Mouse (Mus musculus): ENCODE results near the gene Son. TPM values are rescaled to one million over a fixed set of nuclear protein-coding genes. Genes with fewer than 3 reads are reported as not detected.

Gene Son
- 10 to 100 TPM; 13.5 to 61.2 TPM for polyA plus RNA-seq (2012; fragmentation: generic; extraction: Trizol)

DNA sequence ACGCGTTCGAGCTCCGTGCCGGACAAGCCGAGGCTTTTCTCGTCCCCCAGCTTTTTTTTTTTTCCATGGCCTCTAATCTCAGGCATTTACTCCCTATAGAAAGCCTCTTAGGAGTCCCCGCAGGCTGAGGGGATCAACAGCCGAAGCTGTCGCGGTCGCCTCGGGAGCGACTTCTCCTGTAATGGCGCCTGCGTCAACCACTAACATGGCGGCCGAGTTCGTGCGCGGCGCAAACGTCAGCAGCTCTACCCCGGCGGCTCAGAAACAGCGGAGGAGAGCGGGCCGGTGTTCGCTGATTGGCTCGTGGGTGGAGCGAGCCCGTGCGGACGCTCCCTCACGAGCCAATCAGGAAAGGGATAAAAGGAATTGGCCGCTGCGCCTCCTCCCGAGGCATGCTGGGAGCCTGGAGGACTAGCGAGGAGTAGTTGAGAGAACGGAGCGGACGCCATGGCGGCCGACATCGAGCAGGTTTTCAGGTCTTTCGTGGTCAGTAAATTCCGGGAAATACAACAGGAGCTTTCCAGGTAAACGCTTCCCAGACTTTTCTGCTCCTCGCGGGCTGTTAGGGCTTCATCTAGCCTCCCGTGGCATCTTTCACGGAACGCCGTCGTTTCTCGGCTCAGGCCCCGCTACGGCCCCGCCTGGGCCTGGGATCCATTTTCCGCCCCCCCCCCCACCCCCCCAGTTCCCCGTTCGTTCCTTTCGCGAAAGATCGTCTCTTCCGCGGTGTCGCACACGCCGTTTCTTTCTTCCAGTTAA, at the start of gene Son:
Gene Son (plus strand): TSS at position 46 of the 759 bp plus-strand sequence.

DNA sequence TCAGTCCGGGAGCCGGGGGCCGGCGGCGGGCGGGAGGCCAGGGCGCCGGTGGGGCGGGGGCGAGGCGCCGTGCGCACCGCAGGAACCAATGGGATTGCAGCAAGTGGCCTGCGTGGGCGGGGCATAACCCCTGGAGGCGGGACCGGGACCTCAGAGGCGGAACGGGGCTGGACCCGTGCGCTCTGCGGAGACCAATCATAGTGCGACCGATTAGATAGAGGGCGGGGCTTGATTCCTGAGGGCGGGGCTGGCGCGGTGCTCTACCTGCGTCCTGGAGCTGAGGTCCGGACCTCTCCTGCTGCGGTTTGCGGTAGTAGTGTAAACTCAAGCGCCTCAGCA, 49.7 kb upstream of the Son start, which contains the start of gene Tmem50b:
Gene Tmem50b (minus strand): TSS at position 129 of the 339 bp plus-strand sequence.

DNA sequence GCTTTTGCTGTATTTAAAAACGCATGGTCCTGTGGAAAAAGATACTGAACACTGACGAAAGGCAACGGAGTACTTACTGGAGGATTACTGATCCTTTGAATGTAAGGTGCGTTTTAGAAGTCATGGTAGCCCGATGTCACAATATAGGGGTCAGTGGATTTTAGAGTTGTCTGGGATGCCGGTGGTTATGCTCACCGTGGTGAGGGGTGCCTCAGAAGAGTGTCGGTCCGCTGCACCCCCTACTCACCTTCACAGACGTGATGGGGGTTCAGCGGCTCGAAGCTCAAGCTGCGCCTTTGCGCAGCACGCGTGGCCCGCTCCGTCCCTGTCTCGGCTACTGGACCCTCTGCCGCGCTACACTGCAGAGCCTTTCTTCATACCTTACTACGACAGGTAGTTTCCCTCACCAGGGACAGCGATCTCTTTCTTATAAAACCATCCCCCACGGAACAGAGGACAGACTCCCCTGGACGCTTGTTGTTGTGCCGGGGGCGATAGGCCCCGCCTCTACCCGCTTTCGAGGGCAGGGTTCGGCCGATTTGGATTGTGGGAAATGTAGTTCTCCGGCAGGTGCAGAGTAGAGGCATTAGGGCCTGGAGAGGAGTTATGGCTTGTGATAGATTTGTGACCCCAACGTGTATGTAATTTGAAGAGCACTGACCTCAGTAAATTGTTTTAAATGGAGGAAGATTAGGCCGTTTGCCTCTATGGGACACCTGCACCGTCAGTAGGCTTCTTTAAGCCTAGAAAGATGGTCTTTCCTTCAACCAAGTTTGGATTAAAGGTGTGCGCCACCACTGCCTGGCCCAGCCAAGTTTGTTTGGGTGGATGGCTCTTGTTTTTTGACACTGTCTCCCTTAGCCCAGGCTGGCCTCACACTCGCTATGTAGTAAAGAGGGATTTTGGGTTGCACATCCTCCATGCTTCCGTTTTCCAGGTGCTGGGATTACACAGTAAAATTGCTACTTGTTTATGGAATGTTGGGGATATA, 28.5 kb upstream of the Son start, which contains the start of gene Dnajc28:
Gene Dnajc28 (minus strand): TSS at position 516 of the 991 bp plus-strand sequence.

DNA sequence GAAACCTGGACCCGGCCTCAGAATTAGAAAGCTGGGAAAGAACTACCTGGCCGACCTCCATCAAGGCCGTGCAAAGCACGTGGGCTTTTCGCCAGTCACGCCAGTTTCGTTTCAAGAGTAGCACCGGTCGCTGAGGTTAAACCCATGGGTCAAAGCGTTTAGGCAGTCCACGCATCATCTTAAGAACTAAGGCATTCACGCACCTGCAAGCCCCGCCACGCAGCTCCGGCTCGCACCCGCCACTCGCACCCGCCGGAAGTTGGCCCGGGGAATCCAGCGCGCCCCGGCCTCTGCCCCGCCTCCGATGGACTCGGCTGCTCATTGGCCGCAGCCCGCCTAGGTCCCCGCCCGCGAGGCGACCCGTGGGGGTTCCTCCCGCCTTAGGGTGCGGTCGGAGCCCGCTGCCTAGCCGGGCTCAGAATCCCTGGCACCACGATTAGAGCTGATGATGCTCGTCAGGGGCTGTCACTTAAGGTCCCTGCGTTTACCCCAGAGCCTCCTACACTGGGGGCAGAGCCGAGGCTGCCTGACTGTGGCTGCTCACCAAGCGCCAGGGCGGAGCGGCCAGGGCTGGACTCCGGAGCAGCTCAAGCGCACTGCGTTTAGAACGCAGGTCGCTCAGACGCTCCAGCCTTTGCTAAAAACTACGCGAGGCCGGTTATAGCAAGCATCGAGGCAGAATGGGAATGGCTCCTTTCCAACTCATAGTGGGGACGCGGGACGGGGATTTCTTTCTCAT, 456 bp upstream of the Son start, which contains the start of gene Gart:
Gene Gart (minus strand): TSS at position 272 of the 739 bp plus-strand sequence.

DNA sequence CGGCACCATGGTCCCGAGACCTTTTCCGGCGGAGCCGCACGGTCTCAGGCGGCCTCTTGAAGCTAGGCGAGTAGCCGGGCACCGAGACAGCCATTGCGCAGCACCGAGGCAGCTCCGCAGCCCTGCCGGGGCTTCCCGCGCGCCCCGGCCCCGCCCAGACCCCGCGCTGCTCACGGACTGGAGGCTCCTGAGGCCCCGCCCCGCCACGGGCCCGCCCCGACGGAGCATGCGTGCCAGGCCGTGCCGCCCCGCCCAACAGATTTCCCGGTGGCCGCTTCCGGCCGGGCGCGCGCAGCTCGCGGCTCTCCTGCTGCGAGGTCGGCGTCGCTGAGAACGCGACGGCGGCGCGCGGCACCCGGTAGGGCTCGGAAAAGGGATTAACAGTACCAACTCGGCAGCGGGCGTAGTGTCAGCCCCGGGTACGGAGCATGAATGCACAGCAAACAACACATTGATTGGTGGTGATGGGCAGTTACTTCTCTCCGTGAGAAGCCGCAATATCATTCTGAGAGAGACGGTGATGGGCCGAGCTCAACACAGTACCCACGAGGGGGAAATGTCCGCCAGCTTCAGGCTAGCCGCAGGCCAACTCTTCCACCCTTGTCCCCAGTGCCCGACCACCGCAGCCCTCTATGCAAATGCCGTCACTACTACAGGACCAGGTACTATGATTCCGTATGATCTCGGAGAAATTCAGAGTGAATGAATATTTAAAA, 41.5 kb downstream of the Son start, which contains the start of gene Donson:
Gene Donson (minus strand): TSS at position 152 of the 716 bp plus-strand sequence.

DNA sequence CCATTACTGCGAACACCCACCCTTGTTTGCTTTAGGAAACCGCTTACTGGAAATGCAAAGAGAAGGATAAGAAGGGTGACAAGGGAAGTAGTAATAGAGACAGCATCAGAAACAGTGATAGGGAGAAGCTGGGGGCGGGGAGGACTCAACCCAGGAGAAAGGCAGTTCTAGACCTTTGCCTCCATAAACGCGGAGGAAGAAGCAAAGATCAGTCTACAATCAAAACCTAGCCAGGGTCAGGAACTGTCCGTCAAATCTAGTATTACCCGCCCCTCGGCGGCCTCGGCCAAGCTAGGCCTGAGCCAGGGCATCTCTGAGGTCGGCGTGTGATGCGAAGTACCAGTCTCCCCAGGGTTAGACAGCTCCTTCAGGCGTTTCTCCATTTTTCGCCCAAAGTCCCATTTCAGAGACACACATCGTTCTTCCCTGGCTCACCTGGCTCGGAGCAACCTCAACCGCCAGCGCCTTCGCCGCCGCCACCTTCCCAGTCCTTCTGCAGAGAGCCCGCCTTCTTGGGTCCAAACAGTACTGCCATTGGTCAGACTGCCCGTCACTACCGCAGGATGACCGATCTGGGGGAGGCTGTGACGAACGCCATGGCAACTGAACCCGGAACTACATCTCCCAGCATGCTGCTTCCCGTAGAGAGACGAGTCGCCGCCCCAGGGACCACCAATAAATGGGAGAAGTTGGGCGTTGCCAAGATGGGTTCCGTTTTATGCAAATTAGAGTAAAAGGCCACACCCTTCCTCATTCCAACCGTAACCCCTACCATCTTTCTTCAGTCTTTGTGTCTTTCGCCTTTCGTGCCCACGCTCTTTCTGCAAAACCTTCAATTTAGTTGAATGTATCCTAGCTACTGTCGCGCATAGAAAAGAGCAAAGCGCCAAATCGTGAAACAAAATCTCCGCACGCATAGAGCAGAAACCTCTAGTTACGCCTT, 81.1 kb downstream of the Son start, which contains the start of gene Cryzl1:
Gene Cryzl1 (minus strand): TSS at position 853 of the 943 bp plus-strand sequence.

Other genes with a start within 250 kb of the Son start
- gene Il10rb, start 241.3 kb upstream of the Son start, polyA plus RNA-seq (2012; fragmentation: generic; extraction: Trizol) = 10 to 100 TPM in 1 of 2 experiments, 1 to 10 TPM in 1; 3.7 to 18.8 TPM
- 10 to 100 TPM in 1 of 2 experiments, 1 to 10 TPM in 1; 2.6 to 31.0 TPM for gene Ifnar1, start 162.3 kb upstream of the Son start, polyA plus RNA-seq (2012; fragmentation: generic; extraction: Trizol)
- gene Ifngr2, start 100.4 kb upstream of the Son start, polyA plus RNA-seq (2012; fragmentation: generic; extraction: Trizol) = 10 to 100 TPM in 1 of 2 experiments, 1 to 10 TPM in 1; 6.6 to 40.8 TPM
- gene Tmem50b, start 49.7 kb upstream of the Son start, polyA plus RNA-seq (2012; fragmentation: generic; extraction: Trizol) = 10 to 100 TPM in 1 of 2 experiments, 1 to 10 TPM in 1; 2.6 to 17.6 TPM
- 1 to 10 TPM in 1 of 2 experiments, under 1 TPM in 1; 0.04 to 2.2 TPM for gene Dnajc28, start 28.5 kb upstream of the Son start, polyA plus RNA-seq (2012; fragmentation: generic; extraction: Trizol)
- gene Gart, start 554 bp upstream of the Son start, polyA plus RNA-seq (2012; fragmentation: generic; extraction: Trizol) = 100 to 1,000 TPM in 1 of 2 experiments, 10 to 100 TPM in 1; 68.3 to 148 TPM
- gene Donson, start 41.3 kb downstream of the Son start, polyA plus RNA-seq (2012; fragmentation: generic; extraction: Trizol) = 1 to 10 TPM; 1.5 to 3.9 TPM
- gene Cryzl1, start 81.5 kb downstream of the Son start, polyA plus RNA-seq (2012; fragmentation: generic; extraction: Trizol) = 10 to 100 TPM in 1 of 2 experiments, 1 to 10 TPM in 1; 3.3 to 29.1 TPM
- gene Itsn1, start 81.8 kb downstream of the Son start, polyA plus RNA-seq (2012; fragmentation: generic; extraction: Trizol) = 10 to 100 TPM in 1 of 2 experiments, 1 to 10 TPM in 1; 5.1 to 28.6 TPM

All from C3H10T1/2 (cell line).